Mouse (Mus musculus) midbrain, embryonic 12.5 days (tissue): Measurements from ENCODE around the gene Hprt. TPM values are rescaled to one million over a fixed set of nuclear protein-coding genes. Genes with fewer than 3 reads are reported as not detected.
A peak's percentile ranks its signal among the peaks of the same experiment; 100 is the strongest.

ENCODE experiments used
- ATAC-seq: fragments of 200-750 bp; cut with Nextera tagmentation; 2 replicates; pipeline ENCODE4 v1.8.0; 2017; ENCODE audit warnings: low read depth, moderate TSS enrichment, moderate library complexity; ENCODE audit not compliant: low FRiP score
- H3K27ac ChIP-seq: fragments of 300-500 bp; sonication (generic); replicated peaks from 2 replicates; pipeline ENCODE4 v1.5.1; 2016; ENCODE audit warnings: mild to moderate bottlenecking
- H3K27me3 ChIP-seq: fragments of 300-500 bp; sonication (generic); 2 replicates; pipeline ENCODE4 v1.6.1; 2016; ENCODE audit warnings: mild to moderate bottlenecking
- H3K36me3 ChIP-seq: fragments of 300-500 bp; sonication (generic); 2 replicates; pipeline ENCODE4 v1.6.1; 2016
- H3K4me1 ChIP-seq: fragments of 300-500 bp; sonication (generic); 2 replicates; pipeline ENCODE4 v1.6.1; 2016
- H3K4me2 ChIP-seq: fragments of 300-500 bp; sonication (generic); replicated peaks from 2 replicates; pipeline ENCODE4 v1.6.1; 2016; ENCODE audit warnings: mild to moderate bottlenecking, moderate library complexity
- H3K4me3 ChIP-seq: fragments of 300-500 bp; sonication (generic); 2 replicates; pipeline ENCODE4 v1.5.1; 2016; ENCODE audit warnings: mild to moderate bottlenecking
- H3K9ac ChIP-seq: fragments of 300-500 bp; sonication (generic); replicated peaks from 2 replicates; pipeline ENCODE4 v1.6.1; 2016; ENCODE audit warnings: mild to moderate bottlenecking, moderate library complexity
- H3K9me3 ChIP-seq: fragments of 300-500 bp; sonication (generic); 2 replicates; pipeline ENCODE4 v1.6.1; 2016; ENCODE audit warnings: mild to moderate bottlenecking
- WGBS: fragments of 180-500 bp; shearing (Covaris S2); methylation state at CpG from one replicate; pipeline ENCODE4 v1.1.7; 2016; 5-methylcytosine and 5-hydroxymethylcytosine counted together
- polyA plus RNA-seq: library from polyadenylated mRNA; unstranded; fragments of >200 nt; fragmentation: Nextera tagmentation; extraction: Ambion mirVana; gene quantifications from 2 replicates; pipeline ENCODE4 v1.2.1, GENCODE M21; 2016

Hprt gene
- polyA plus RNA-seq, 1 experiment from 2014 or later, result 56.6 TPM

DNA sequence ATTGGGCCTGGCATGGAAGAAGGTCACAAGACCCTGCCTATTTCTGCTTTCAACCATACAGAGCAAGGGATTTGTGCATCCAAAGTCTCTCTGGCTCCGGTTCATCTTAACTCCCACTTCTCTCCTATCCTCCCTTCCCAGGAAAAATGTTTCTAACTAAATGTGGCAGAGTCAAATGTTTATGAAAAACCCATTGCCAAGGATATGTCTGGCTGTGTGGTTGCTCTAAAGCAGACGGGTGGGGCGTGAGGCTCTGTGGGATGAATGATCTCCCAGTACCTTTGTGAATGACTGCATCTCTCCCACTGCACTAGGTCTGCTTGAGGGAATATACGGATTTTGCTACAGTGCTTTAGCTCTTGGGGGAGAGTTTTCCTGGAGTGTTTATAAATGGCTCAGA lies 58.1 kb downstream of the Hprt start:
- Histone ChIP-seq H3K4me3 (no peak overlapping the region), H3K4me2 (no peak overlapping the region), H3K9me3 (no peaks in the 10 kb centered on the region), H3K4me1 (0 out of 2 replicates have a peak, but pooled peaks cover 4% of the 10 kb centered on the region), H3K27ac (no peak overlapping the region), H3K27me3 (no peaks in the 10 kb centered on the region), H3K36me3 (no peaks in the 10 kb centered on the region), H3K9ac (no peak overlapping the region)
- WGBS, result 83% methylated on average over 4 of the region's 4 CpGs
- ATAC-seq, result no peak

DNA sequence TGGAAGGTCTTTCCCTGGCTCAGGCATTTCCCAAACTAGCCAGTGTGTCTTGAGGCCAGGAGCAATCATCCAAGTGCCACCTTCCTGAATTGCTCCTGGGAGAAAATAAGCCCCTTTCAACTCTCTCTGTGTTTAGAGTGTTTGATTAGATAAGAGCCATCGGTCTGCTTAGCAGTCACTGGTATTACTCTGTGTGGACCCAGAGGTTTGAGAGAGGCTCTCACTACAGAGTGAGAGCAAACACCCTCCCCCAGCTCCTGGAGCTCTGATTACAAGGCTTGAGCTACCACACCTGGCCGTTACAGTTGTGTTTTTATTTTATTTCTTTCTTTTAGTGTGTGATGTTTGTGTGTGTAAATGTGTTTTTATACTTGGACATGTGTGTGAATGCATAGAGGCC lies 59.0 kb downstream of the Hprt start:
- Histone ChIP-seq H3K4me2 (no peak overlapping the region), H3K27ac (no peak overlapping the region), H3K9ac (no peak overlapping the region), H3K27me3 (no peaks in the 10 kb centered on the region), H3K4me3 (no peak overlapping the region), H3K4me1 (0 out of 2 replicates have a peak, but pooled peaks cover 4% of the 10 kb centered on the region), H3K36me3 (no peaks in the 10 kb centered on the region), H3K9me3 (no peaks in the 10 kb centered on the region)
- WGBS, result 59% methylated on average over 2 of the region's 2 CpGs
- ATAC-seq, result no peak

DNA sequence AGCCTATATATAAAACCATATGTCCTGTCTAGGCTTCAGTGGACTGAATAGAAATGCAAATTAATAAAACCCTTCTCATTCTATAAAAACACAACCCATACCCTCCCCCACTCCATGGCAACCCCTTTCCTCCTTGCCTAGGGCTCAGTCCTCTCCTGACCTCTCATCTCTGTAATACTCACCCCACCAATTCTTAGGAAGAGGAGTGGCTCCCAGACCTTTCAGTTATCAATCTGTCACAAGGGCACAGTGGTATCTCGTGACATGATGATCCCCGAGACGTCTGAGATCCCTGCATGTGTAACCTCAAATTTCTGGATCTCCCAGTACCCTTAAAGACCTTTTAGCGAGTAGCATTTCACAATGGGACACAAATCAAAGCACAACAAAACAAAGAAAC lies 61.3 kb downstream of the Hprt start:
- no peak overlapping the region for H3K9ac ChIP-seq
- H3K27me3 ChIP-seq, result no peaks in the 10 kb centered on the region
- no peaks in the 10 kb centered on the region for H3K36me3 ChIP-seq
- H3K4me2 ChIP-seq, result no peak overlapping the region
- ATAC-seq, result no peak
- H3K4me1 ChIP-seq, result peaks cover 9% of the 10 kb centered on the region
- H3K27ac ChIP-seq, result no peak overlapping the region
- no peak overlapping the region for H3K4me3 ChIP-seq
- H3K9me3 ChIP-seq, result no peaks in the 10 kb centered on the region
- 33% methylated on average over 4 of the region's 4 CpGs for WGBS

DNA sequence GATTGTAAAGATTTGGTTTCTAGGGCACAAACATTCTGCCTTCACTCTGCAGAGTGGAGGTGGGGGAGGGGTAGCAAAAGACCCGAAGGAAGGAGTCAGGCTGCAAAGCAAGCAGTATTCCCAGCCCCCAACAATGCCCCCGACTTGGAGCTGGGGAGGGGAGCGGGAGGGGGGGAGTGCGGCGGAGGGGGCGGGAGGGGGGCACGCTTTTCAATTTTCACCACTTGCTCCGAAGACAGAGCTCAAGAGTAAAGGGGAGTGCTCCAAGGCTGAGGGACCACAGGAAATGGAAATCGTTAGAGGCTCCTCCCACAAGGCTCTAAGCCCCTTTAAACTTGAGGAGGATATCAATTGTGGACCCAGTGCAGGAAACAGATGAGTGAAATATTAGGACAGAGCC lies 62.4 kb downstream of the Hprt start:
- Histone ChIP-seq H3K27me3 (no peaks in the 10 kb centered on the region), H3K9ac (no peak overlapping the region; the same call in 1 of the 2 replicates), H3K4me3 (peak overlapping the region; percentile 31), H3K4me2 (peak overlapping the region; percentile 52), H3K4me1 (peaks cover 9% of the 10 kb centered on the region), H3K36me3 (no peaks in the 10 kb centered on the region), H3K9me3 (no peaks in the 10 kb centered on the region), H3K27ac (no peak overlapping the region)
- ATAC-seq, result peak; percentile 47
- 27% methylated on average over 6 of the region's 9 CpGs for WGBS

DNA sequence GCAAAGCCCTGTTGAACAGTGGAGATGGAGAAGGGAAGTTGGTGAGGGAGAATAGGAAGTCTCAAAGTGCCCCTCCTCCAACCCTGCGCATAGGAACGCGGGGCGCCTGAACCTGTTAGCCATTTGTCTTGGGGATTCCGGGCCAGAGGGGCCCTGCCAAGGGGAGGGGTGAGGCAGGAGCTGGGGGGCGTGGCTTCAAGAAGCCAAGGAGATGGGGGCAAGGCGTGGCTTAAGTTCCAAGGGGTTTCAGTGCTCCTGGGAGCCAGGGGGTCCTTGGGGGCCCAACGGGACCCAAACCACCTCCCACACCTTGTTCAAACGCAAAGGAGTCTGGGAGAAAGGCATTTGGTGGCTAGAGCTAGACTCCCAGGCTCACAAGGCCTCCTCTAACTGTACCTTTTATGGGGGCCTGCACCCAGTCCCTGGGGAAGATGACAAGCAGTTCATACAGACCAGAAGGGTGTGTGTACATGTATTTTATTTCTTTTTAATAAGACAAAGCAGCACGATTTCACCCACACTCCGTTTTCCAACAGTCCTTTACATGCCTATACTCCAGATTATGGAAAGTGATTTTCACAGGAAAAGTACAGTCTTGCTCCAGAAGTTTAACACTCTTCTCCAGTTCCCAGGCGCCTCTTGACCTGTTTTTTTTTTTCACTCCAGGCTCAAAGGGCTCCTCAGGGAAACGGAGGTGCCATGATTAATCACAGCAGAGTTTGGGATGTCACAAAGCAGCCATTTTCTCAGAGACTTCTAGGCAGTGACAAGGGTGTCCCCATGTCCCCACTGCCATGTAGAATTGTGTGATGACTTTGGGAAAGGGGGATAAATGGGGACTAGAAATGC lies 64.9 kb downstream of the Hprt start:
- H3K27ac ChIP-seq, result no peak overlapping the region
- H3K4me3 ChIP-seq, result 0 out of 2 replicates have a peak overlapping the region, but pooled peaks have one; percentile 5
- 22% methylated on average over 13 of the region's 13 CpGs for WGBS
- H3K36me3 ChIP-seq, result no peaks in the 10 kb centered on the region
- peaks cover 9% of the 10 kb centered on the region for H3K4me1 ChIP-seq
- no peaks in the 10 kb centered on the region for H3K9me3 ChIP-seq
- no peak for ATAC-seq
- no peak overlapping the region; the same call in 1 of the 2 replicates for H3K4me2 ChIP-seq
- H3K27me3 ChIP-seq, result 0 out of 2 replicates have a peak, but pooled peaks cover 9% of the 10 kb centered on the region
- no peak overlapping the region for H3K9ac ChIP-seq

DNA sequence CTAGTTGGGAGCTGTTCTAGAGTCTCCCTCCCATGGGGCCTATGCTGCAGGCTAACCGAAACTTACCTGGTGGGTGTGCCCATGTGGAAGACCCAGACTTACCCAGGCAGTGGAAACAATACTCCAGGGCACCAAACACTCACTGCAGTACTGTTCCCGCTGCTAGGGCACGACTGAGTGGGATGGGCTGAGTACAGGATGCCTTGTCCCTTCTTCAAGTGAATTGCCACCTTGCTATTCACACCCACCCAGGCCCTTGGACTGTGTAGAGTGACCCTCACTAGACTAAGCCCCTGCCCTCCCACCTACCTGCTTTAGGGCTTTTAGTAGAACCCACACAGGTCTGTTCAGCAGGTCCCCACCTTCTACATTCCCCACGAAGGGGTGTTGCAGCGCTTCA lies 65.9 kb downstream of the Hprt start:
- no peak overlapping the region for H3K9ac ChIP-seq
- 77% methylated on average over 5 of the region's 5 CpGs for WGBS
- 0 out of 2 replicates have a peak, but pooled peaks cover 10% of the 10 kb centered on the region for H3K27me3 ChIP-seq
- H3K4me1 ChIP-seq, result peaks cover 9% of the 10 kb centered on the region
- no peak for ATAC-seq
- no peaks in the 10 kb centered on the region for H3K9me3 ChIP-seq
- H3K4me3 ChIP-seq, result no peak overlapping the region
- no peak overlapping the region for H3K27ac ChIP-seq
- no peaks in the 10 kb centered on the region for H3K36me3 ChIP-seq
- no peak overlapping the region for H3K4me2 ChIP-seq

DNA sequence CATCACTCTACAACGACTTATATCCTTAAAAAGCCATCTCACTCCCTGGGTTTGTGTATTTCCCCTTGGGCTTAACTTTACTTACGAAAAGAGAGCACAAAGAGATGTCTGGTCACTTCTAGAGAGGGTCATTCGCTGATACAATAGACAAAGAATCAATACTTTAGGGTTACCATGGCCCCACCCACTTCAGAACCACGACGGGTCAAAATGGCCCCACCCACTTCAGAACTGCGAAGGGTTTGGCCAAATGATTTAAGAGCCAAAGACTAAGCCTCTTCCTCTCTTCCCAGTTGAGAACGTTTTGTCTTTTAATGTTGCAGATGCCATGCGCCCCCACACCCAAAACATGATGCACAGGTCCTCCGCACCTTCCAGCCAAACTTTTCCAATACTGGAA lies 67.8 kb downstream of the Hprt start:
- no peak overlapping the region for H3K27ac ChIP-seq
- WGBS, result 18% methylated on average over 9 of the region's 9 CpGs

DNA sequence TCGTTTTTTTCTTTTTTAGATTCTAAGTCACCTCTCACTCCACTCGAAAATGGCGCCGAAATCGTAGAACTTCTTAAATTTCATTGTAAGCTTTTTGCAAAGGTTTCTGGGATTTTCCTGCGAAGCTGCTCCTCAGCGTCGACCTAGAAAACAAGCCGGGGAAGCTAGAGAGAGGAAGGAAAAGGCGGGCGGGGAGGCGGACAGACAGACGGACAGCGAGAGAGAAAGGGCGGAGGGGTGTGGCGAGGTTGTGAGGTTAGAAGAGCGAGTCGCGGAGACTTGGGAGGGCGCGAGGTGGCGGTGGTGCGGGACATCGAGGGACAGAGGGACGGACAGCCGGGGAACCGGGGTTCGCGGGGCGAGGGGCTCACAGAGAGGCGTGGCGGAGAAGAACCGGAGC lies 68.7 kb downstream of the Hprt start:
- peak; percentile 59; the same call in 1 of the 2 replicates for ATAC-seq
- H3K27me3 ChIP-seq, result peaks cover 15% of the 10 kb centered on the region; the same call in 1 of the 2 replicates
- H3K4me2 ChIP-seq, result peak overlapping the region; percentile 58
- no peaks in the 10 kb centered on the region for H3K36me3 ChIP-seq
- 25% methylated on average over 33 of the region's 33 CpGs for WGBS
- peak overlapping the region; percentile 57 for H3K4me3 ChIP-seq
- no peaks in the 10 kb centered on the region for H3K9me3 ChIP-seq
- H3K9ac ChIP-seq, result peak overlapping the region; percentile 59
- peaks cover 5% of the 10 kb centered on the region for H3K4me1 ChIP-seq
- peak overlapping the region; percentile 71 for H3K27ac ChIP-seq

More for the DNA sequence above, 67.8 kb downstream of the Hprt start:
- H3K9me3 ChIP-seq, result no peaks in the 10 kb centered on the region
- H3K9ac ChIP-seq, result no peak overlapping the region
- H3K4me2 ChIP-seq, result peak overlapping the region; percentile 58
- H3K36me3 ChIP-seq, result no peaks in the 10 kb centered on the region
- H3K27me3 ChIP-seq, result peaks cover 15% of the 10 kb centered on the region; the same call in 1 of the 2 replicates
- no peak for ATAC-seq
- H3K4me3 ChIP-seq, result peak overlapping the region; percentile 57
- peaks cover 5% of the 10 kb centered on the region for H3K4me1 ChIP-seq

DNA sequence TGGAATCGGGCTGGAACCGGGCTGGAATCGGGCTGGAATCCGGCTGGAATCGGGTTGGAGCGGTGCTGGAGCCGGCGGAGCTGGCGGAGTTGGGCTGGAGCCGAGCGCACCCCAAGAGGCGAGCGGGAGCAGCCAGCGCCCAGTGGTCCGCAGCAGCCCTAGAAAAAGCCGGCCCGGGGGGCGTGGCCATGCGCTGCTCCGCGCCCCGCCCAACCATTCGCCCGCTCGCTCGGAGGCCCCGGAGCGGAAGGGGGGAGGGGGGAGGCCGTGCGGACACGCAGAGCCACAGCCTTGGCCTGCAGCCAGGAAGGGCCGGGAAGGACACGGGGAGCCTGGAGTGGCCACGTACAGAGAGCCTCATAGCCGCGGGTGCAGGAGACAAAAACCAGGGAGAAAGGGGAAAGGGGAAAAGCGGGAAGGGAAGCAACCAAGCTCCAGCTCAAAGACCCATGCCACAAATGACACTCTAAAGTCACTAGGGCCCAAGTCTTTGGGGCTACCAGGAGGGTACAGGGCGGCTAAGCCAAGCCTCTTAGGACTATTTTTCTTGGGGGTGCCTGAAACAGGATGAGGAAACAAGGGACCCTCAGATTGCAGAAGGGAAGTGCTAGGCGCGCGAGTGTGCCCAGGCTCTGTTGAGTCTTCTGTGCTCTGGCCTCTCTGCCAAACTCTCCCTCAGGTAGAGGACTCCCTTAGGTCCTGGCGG lies 69.3 kb downstream of the Hprt start:
- Histone ChIP-seq H3K4me3 (peak overlapping the region; percentile 57), H3K4me2 (peak overlapping the region; percentile 58), H3K27ac (peak overlapping the region; percentile 71), H3K27me3 (peaks cover 15% of the 10 kb centered on the region; the same call in 1 of the 2 replicates), H3K4me1 (peaks cover 5% of the 10 kb centered on the region), H3K36me3 (no peaks in the 10 kb centered on the region), H3K9ac (peak overlapping the region; percentile 59), H3K9me3 (no peaks in the 10 kb centered on the region)
- ATAC-seq, result peak; percentile 92
- 18% methylated on average over 38 of the region's 42 CpGs for WGBS

DNA sequence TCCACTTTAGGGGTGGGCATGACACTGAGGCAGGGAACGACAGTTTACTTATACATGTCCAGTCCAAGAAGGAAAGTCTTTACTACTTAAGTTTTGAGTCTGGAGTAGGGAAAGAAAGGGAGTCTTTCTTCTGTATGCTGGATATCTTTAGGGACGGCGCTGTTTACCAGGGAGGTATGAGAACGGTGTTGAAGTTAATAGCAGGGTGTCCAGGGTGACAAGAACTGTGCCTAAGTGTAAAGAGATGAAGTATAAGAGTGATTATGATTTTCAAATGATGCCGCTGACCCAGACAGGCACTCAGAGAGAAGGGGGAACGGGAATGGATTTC lies 69.8 kb downstream of the Hprt start:
- 24% methylated on average over 6 of the region's 6 CpGs for WGBS
- Histone ChIP-seq H3K27me3 (peaks cover 15% of the 10 kb centered on the region; the same call in 1 of the 2 replicates), H3K36me3 (no peaks in the 10 kb centered on the region), H3K27ac (no peak overlapping the region), H3K4me1 (peaks cover under 1% of the 10 kb centered on the region; the same call in 1 of the 2 replicates), H3K4me2 (peak overlapping the region; percentile 58), H3K9ac (no peak overlapping the region), H3K9me3 (no peaks in the 10 kb centered on the region), H3K4me3 (peak overlapping the region; percentile 57; the same call in 1 of the 2 replicates)
- ATAC-seq, result no peak

DNA sequence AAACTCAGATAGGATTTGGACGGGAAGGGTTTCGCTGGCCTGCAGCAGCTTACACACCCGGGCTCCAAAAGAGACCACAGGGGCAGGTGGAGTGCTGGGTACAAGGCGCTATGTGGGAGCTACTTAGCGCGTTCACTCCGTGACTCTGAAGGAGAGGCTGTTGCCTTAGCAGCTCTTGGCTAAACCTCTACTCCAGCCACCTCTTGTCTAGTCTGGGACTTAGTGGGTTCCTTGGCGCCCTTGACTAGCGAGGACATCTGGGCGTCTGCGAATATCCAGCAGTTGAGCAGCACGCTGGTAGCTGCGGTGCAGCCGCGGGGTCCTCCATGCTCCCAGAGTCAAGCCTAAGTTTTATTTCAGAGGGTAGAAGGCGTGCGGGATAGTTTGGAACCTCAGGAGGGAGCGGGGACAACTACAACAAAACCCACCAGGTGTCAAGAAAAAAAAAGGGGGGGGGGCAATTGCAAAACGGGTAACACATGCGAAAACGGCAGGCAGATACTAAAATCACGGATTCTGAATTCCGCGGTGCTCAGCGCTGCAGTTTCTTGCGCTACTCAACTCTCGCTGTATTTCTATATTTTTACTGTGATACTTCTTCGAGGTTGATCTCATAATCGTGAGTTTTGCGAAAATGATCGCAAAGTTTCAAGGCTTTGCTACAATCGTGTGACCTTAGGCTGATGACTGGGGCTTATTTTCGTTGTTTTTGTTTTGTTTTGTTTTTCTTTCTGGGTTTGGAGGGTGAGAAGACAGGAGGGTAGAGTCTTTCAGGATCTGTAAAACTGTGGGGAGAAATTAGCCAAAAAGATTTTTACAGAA lies 70.7 kb downstream of the Hprt start:
- Histone ChIP-seq H3K4me3 (peak overlapping the region; percentile 29), H3K27ac (no peak overlapping the region), H3K9me3 (no peaks in the 10 kb centered on the region), H3K27me3 (peaks cover 15% of the 10 kb centered on the region; the same call in 1 of the 2 replicates), H3K9ac (no peak overlapping the region), H3K36me3 (no peaks in the 10 kb centered on the region), H3K4me2 (peak overlapping the region; percentile 48), H3K4me1 (no peaks in the 10 kb centered on the region)
- ATAC-seq, result no peak
- WGBS, result 16% methylated on average over 33 of the region's 33 CpGs
